Mouse (Mus musculus) retina, postnatal 1 day (tissue): ENCODE results near the gene Cables2.
A peak's percentile ranks its signal among the peaks of the same experiment; 100 is the strongest.
"Not testable (repeated sequence)": the region's sequence is repeated elsewhere in the genome, so short reads cannot be mapped to it uniquely, and the experiment has no call there.

Experiments used
- DNase-seq: peaks from one replicate; pipeline ENCODE4 v3.0.0-alpha.2; 2012

The Cables2 gene

GRCm38 (mm10) chr2:180276851-180277259 lies 3.6 kb upstream of the Cables2 start:
- no peak for DNase-seq

- DNase-seq = no peak
Observed at GRCm38 (mm10) chr2:180276385-180276784, 3.1 kb upstream of the Cables2 start.

- DNase-seq = peak; percentile 92
Observed at GRCm38 (mm10) chr2:180275836-180276235, 2.5 kb upstream of the Cables2 start.

GRCm38 (mm10) chr2:180274523-180274922 lies 1.2 kb upstream of the Cables2 start:
- DNase-seq = no peak

- no peak for DNase-seq
Observed at GRCm38 (mm10) chr2:180272884-180273321, 393 bp downstream of the Cables2 start.

GRCm38 (mm10) chr2:180271804-180272395 lies 1.4 kb downstream of the Cables2 start:
- DNase-seq = no peak

- no peak for DNase-seq
Observed at GRCm38 (mm10) chr2:180270537-180271255, 2.6 kb downstream of the Cables2 start.

- no peak for DNase-seq
Observed at GRCm38 (mm10) chr2:180269329-180269728, 4.0 kb downstream of the Cables2 start.

- no peak for DNase-seq
Observed at GRCm38 (mm10) chr2:180267955-180268354, 5.3 kb downstream of the Cables2 start.

- DNase-seq = no peak
Observed at GRCm38 (mm10) chr2:180262891-180263290, 10.4 kb downstream of the Cables2 start.

- DNase-seq = no peak
Observed at GRCm38 (mm10) chr2:180262441-180262840, 10.9 kb downstream of the Cables2 start.

- no peak for DNase-seq
Observed at GRCm38 (mm10) chr2:180261901-180262300, 11.4 kb downstream of the Cables2 start.

- no peak for DNase-seq
Observed at GRCm38 (mm10) chr2:180260610-180261480, 12.5 kb downstream of the Cables2 start.

- DNase-seq = not testable (repeated sequence)
Observed at GRCm38 (mm10) chr2:180259826-180260609, 13.3 kb downstream of the Cables2 start.

GRCm38 (mm10) chr2:180258951-180259484 lies 14.3 kb downstream of the Cables2 start:
- not testable (repeated sequence) for DNase-seq

- no peak for DNase-seq
Observed at GRCm38 (mm10) chr2:180257963-180258865, 15.1 kb downstream of the Cables2 start.

- peak; percentile 100 for DNase-seq
Observed at GRCm38 (mm10) chr2:180257001-180257521, 16.2 kb downstream of the Cables2 start, which contains the start of gene Rps21. Rps21 (plus strand) TSS chr2:180257377.

GRCm38 (mm10) chr2:180256296-180257000 lies 16.8 kb downstream of the Cables2 start:
- DNase-seq = no peak

GRCm38 (mm10) chr2:180255701-180256100 lies 17.6 kb downstream of the Cables2 start:
- no peak for DNase-seq
